Mouse (Mus musculus) CH12.LX (cell line): Measurements from ENCODE around the gene Olfr555. TPM values are rescaled to one million over a fixed set of nuclear protein-coding genes. Genes with fewer than 3 reads are reported as not detected.

ENCODE experiments used
- DNase-seq: peaks from one replicate; pipeline ENCODE4 v3.0.0-alpha.2; 2013; ENCODE audit errors: extremely low read depth
- H3K27ac ChIP-seq: 2 replicates; pipeline ENCODE4 v1.5.1; 2012; ENCODE audit warnings: low read depth, mild to moderate bottlenecking, control low read depth, moderate library complexity; ENCODE audit not compliant: insufficient read depth
- H3K27me3 ChIP-seq: replicated peaks from 2 replicates; pipeline ENCODE3; 2012; ENCODE audit warnings: inconsistent platforms
- H3K36me3 ChIP-seq, 2 experiments: replicated peaks in 1 of 2; 2 replicates each; pipeline versions ENCODE3 to v1.6.1; 2012; ENCODE audit warnings: inconsistent platforms in 1 of 2, low read length in 1 of 2, mild to moderate bottlenecking in 1 of 2, mixed read lengths in 1 of 2, moderate library complexity in 1 of 2; ENCODE audit not compliant: control insufficient read depth in 1 of 2, insufficient read depth in 1 of 2
- H3K4me1 ChIP-seq, 2 experiments: 2 replicates each; pipeline ENCODE4 v1.6.1; 2012; ENCODE audit warnings: inconsistent platforms in 1 of 2, moderate library complexity in 1 of 2; ENCODE audit not compliant: insufficient read depth in 2 of 2, control insufficient read depth in 1 of 2
- H3K4me2 ChIP-seq: 2 replicates; pipeline ENCODE4 v1.6.1; 2012; ENCODE audit warnings: low read depth, mild to moderate bottlenecking, control low read depth; ENCODE audit not compliant: poor library complexity, insufficient read depth, severe bottlenecking
- H3K4me3 ChIP-seq, 3 experiments: fragments of 150-350 bp in 1 of 3; sonication (generic) in 1 of 3; replicated peaks in 1 of 3; 2 replicates each; pipeline versions ENCODE3 to v1.5.1; 2011 to 2012; ENCODE audit warnings: low read depth in 2 of 3, low read length in 2 of 3, mild to moderate bottlenecking in 2 of 3, moderate library complexity in 2 of 3, control low read depth in 1 of 3, improper control_type of control experiment in 1 of 3, inconsistent platforms in 1 of 3, mixed read lengths in 1 of 3; ENCODE audit not compliant: poor library complexity in 1 of 3
- H3K79me2 ChIP-seq: replicated peaks from 2 replicates; pipeline ENCODE4 v1.6.1; 2012; ENCODE audit warnings: mild to moderate bottlenecking, moderate library complexity; ENCODE audit not compliant: control insufficient read depth, poor library complexity, insufficient read depth, severe bottlenecking; ENCODE audit errors: extremely low read depth
- H3K9ac ChIP-seq: 2 replicates; pipeline ENCODE4 v1.6.1; 2012; ENCODE audit warnings: low read depth, mild to moderate bottlenecking, control low read depth, moderate library complexity; ENCODE audit not compliant: insufficient read depth
- H3K9me3 ChIP-seq: replicated peaks from 2 replicates; pipeline ENCODE3; 2012; ENCODE audit warnings: low read length, inconsistent platforms, mixed read lengths
- BHLHE40 ChIP-seq: IDR thresholded peaks from 2 replicates; pipeline ENCODE4 v1.6.1; 2011; ENCODE audit warnings: mild to moderate bottlenecking, low read depth, low read length, improper control_type of control experiment
- CHD1 ChIP-seq: IDR thresholded peaks from 2 replicates; pipeline ENCODE4 v1.6.1; 2012; ENCODE audit warnings: low read depth, low read length, improper control_type of control experiment, inconsistent platforms
- CHD2 ChIP-seq: IDR thresholded peaks from 2 replicates; pipeline ENCODE4 v1.6.1; 2011; ENCODE audit warnings: low read length, improper control_type of control experiment
- ELF1 ChIP-seq: IDR thresholded peaks from 2 replicates; pipeline ENCODE4 v1.6.1; 2014; ENCODE audit warnings: low read depth, mild to moderate bottlenecking, inconsistent platforms, low read length, improper control_type of control experiment
- EP300 ChIP-seq: IDR thresholded peaks from 2 replicates; pipeline ENCODE4 v1.6.1; 2011; ENCODE audit warnings: low read length, improper control_type of control experiment
- GABPA ChIP-seq: IDR thresholded peaks from 2 replicates; pipeline ENCODE4 v1.6.1; 2012; ENCODE audit warnings: low read depth, low read length, improper control_type of control experiment, inconsistent platforms; ENCODE audit not compliant: insufficient replicate concordance
- JUND ChIP-seq: conservative IDR thresholded peaks from 2 replicates; pipeline ENCODE4 v1.6.1; 2011; ENCODE audit warnings: low read depth, low read length, improper control_type of control experiment
- KAT2A ChIP-seq: IDR thresholded peaks from 2 replicates; pipeline ENCODE4 v1.6.1; 2012; ENCODE audit warnings: low read length, improper control_type of control experiment, inconsistent platforms; ENCODE audit not compliant: insufficient replicate concordance
- MEF2A ChIP-seq: IDR thresholded peaks from 2 replicates; pipeline ENCODE4 v1.6.1; 2014; ENCODE audit warnings: low read depth, mild to moderate bottlenecking, inconsistent platforms, low read length, improper control_type of control experiment, borderline replicate concordance
- MXI1 ChIP-seq: IDR thresholded peaks from 2 replicates; pipeline ENCODE4 v1.6.1; 2011; ENCODE audit warnings: mild to moderate bottlenecking, low read depth, low read length, improper control_type of control experiment
- RAD21 ChIP-seq: IDR thresholded peaks from 2 replicates; pipeline ENCODE4 v1.6.1; 2011; ENCODE audit warnings: low read depth, mild to moderate bottlenecking, low read length, improper control_type of control experiment, moderate library complexity
- RCOR1 ChIP-seq: conservative IDR thresholded peaks from 2 replicates; pipeline ENCODE4 v1.6.1; 2012; ENCODE audit warnings: low read depth, mild to moderate bottlenecking, inconsistent platforms, low read length, improper control_type of control experiment
- SMC3 ChIP-seq: IDR thresholded peaks from 2 replicates; pipeline ENCODE4 v1.6.1; 2011; ENCODE audit warnings: low read depth, low read length, improper control_type of control experiment
- TCF12 ChIP-seq: IDR thresholded peaks from 2 replicates; pipeline ENCODE4 v1.6.1; 2014; ENCODE audit warnings: low read depth, mild to moderate bottlenecking, inconsistent platforms, low read length, improper control_type of control experiment
- USF1 ChIP-seq: IDR thresholded peaks from 2 replicates; pipeline ENCODE4 v1.6.1; 2014; ENCODE audit warnings: low read depth, mild to moderate bottlenecking, inconsistent platforms, low read length, improper control_type of control experiment
- USF2 ChIP-seq: conservative IDR thresholded peaks from 2 replicates; pipeline ENCODE4 v1.6.1; 2011; ENCODE audit warnings: low read depth, low read length, improper control_type of control experiment
- ZC3H11A ChIP-seq: IDR thresholded peaks from 2 replicates; pipeline ENCODE4 v1.6.1; 2012; ENCODE audit warnings: low read depth, mild to moderate bottlenecking, inconsistent platforms, low read length, improper control_type of control experiment
- ZMIZ1 ChIP-seq: IDR thresholded peaks from 2 replicates; pipeline ENCODE4 v1.6.1; 2012; ENCODE audit warnings: low read depth, mild to moderate bottlenecking, inconsistent platforms, low read length, improper control_type of control experiment
- dilution Hi-C: fragments of 300-500 bp; cut with MboI; formaldehyde crosslinking; loops from 2 replicates; pipeline ENCODE4 v1.14.3; 2020; ENCODE audit warnings: low sequenced_read_pairs; ENCODE audit not compliant: extremely low pct_unique_long_range_greater_than_20kb, extremely low pct_ligation_motif_present
- in situ Hi-C: fragments of 300-500 bp; cut with MboI; formaldehyde crosslinking; loops from 3 replicates; pipeline ENCODE4 v1.14.3; 2019; ENCODE audit warnings: low sequenced_read_pairs, low pct_ligation_motif_present, low pct_unique_long_range_greater_than_20kb, mixed read lengths
- polyA plus RNA-seq: library from polyadenylated mRNA; unstranded; fragments of >175 nt; gene quantifications from 2 replicates; pipeline ENCODE4 v1.2.1, GENCODE M21; 2012; ENCODE audit warnings: low read depth; ENCODE audit not compliant: insufficient read length
- total RNA-seq, 2 experiments: library from RNA; depleted of rRNA; stranded (reverse); fragments of 300-350 nt in 1 of 2; fragments of >200 nt in 1 of 2; gene quantifications; 2 replicates each; pipeline ENCODE4 v1.2.3; 2012 to 2014

Olfr555 gene
- total and polyA plus RNA-seq, 3 experiments: not detected

DNA sequence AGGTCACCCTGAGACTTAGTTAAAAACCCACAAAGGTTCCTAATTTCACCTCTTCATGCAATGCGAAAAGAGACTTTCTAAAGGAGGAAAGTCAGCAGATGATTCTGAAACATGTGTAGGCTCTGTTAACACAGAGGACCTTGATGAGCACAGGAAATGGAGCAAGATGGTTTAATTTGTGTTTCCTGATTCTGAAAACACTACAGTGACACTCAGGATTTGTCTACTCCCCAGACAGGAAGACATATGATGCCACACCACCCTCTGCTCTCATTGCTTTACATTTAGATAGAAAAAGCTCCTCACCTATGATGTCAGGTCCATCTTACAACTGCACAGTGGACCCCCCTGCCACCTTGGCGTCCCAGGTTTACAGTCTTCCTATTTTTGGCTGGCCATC lies 17.6 kb downstream of the Olfr555 start:
- Histone ChIP-seq H3K27me3 (no peaks in the 10 kb centered on the region), H3K27ac (no peak overlapping the region), H3K79me2 (no peaks in the 10 kb centered on the region), H3K4me2 (no peak overlapping the region), H3K36me3 (peaks cover 16 to 42% of the 10 kb centered on the region in 2 experiments), H3K9me3 (no peaks in the 10 kb centered on the region), H3K4me1 (no peaks in the 10 kb centered on the region), H3K9ac (no peak overlapping the region), H3K4me3 (no peak overlapping the region)
- in situ Hi-C loops: no loop called here
- dilution Hi-C loops: no loop called here
- no peak for DNase-seq
- TF ChIP-seq ELF1 (no peak), JUND (no peak), ZMIZ1 (no peak), BHLHE40 (no peak), CHD1 (no peak), RAD21 (no peak), MEF2A (no peak), MXI1 (no peak), ZC3H11A (no peak), SMC3 (no peak), GABPA (no peak), USF1 (no peak)

DNA sequence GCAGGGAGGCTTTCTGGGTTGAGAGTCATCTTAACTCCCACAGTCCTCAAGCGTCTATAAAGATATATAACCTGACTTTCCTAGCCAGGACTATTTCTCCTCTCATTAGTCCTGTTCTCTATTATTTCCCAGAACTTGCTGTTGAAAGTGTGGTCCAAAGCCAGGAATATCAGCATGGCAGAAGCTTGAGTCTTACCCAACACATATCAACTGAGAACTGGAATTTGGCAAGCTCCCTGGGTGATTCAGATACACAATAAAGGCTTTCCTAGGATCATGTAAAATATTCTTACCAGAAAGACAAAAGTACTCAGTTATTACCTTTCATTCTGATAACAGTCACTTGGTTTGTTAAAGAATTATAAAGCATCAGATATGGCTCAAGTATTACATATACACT lies 23.3 kb downstream of the Olfr555 start:
- dilution Hi-C loops: no loop called here
- Histone ChIP-seq H3K27ac (no peak overlapping the region), H3K36me3 (peaks cover 20 to 68% of the 10 kb centered on the region in 2 experiments), H3K4me2 (no peak overlapping the region), H3K4me1 (peaks cover 0 to 8% of the 10 kb centered on the region in 2 experiments; a peak in 1 of 4 replicates), H3K27me3 (no peaks in the 10 kb centered on the region), H3K9ac (no peak overlapping the region), H3K79me2 (no peaks in the 10 kb centered on the region), H3K4me3 (no peak overlapping the region), H3K9me3 (no peaks in the 10 kb centered on the region)
- TF ChIP-seq SMC3 (no peak), TCF12 (no peak), CHD2 (no peak), EP300 (no peak), RCOR1 (no peak), KAT2A (no peak), BHLHE40 (no peak), USF2 (no peak)
- no peak for DNase-seq
- in situ Hi-C loops: no loop called here
